Mouse (Mus musculus): ENCODE measurements around the gene Glra3.

Glra3 gene

GRCm38 (mm10) chr8:55939870-55940525 is at the start of gene Glra3:
Gene Glra3, plus strand, starts transcription at chr8:55940460.
- no peak for DNase-seq

DNA sequence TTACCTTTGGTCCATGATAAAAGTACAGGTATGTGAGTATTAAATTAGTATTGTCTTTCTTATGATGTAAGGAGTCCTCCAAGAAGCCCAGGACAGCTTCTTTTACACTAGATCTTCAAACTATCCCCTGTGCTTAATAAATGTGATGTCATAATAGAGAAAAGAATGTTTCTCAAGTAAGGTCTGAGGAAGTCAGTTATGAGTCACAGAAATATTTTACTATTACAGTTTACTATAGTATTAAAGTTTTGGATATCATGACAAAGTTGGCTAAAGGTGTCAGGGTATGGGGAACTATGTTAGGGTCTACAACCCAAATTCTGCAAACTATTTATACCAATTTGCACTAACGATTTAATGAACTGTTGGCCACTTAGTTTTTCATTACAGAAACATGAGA is 33.4 kb upstream of the Glra3 start, which contains the start of gene Adam29:
Gene Adam29 (minus strand): TSS at position 101 of the 400 bp plus-strand sequence.
- DNase-seq = no peak

GRCm38 (mm10) chr8:55940526-55940880 is 243 bp downstream of the Glra3 start:
- no peak for DNase-seq

- DNase-seq = no peak
Measured at GRCm38 (mm10) chr8:55964759-55965320, 24.6 kb downstream of the Glra3 start.

- no peak for DNase-seq
Measured at GRCm38 (mm10) chr8:55997859-55998258, 57.6 kb downstream of the Glra3 start.

- DNase-seq = no peak
Measured at GRCm38 (mm10) chr8:56054324-56054723, 114.1 kb downstream of the Glra3 start.

DNA sequence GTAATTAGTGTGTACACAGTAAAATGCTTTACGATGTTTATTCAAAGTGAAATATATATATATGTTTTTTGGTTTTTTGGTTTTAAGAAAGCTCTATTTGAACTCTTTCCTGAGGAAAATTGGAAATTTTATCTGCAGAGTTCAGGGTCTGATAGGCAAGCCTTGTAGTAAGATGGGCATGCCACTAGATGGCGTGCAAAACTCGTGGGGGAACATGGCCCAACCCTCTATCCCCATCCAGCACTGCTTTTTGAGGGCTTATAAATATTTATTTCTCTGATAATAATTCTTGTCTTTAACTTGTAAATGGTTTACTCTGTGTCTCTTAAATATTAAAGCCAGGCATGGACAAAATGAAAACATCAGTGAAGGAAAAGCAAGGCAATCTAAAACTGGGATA is 122.8 kb downstream of the Glra3 start:
- no peak for DNase-seq

GRCm38 (mm10) chr8:56070486-56071254 is 130.4 kb downstream of the Glra3 start:
- DNase-seq = no peak

DNA sequence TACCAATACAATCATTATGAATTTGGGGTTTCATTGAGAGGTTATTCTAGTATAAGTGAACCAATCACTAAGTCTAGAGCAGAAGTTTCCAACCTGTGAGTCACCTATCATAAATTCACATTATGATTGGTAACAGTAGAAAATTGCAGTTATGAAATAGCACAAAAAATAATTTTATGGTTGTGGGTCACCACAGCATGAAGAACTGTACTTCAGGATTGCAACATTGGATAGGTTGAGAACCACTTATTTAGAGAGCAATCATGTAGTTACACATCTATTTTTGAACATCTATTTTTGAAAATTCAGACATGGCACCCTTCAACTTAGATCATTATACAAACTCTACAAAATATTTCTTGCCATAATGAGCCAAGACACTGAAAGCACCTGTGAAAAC is 143.4 kb downstream of the Glra3 start:
- no peak for DNase-seq

DNA sequence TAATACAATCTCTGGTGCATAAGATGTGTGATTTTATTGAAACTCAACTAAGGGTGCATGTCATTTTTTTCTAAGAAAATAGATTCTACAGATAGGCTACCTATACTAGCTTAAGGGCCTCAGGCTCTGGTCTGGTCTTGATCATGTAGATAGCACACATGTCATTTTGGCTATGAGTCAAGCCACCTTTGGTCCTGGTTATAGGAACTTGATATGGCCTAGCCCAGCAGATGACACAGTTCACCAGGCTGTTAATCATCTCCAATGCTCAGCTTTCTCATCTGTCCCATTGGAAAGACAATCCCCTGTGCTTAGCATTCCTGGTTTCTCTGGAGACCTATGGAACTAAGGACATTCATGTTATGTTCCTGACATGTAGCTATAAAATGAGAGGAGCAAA is 154.1 kb downstream of the Glra3 start:
- no peak for DNase-seq

GRCm38 (mm10) chr8:56110296-56110695 is 170.0 kb downstream of the Glra3 start:
- no peak for DNase-seq

GRCm38 (mm10) chr8:56129357-56129756 is 189.1 kb downstream of the Glra3 start:
- no peak for DNase-seq

DNA sequence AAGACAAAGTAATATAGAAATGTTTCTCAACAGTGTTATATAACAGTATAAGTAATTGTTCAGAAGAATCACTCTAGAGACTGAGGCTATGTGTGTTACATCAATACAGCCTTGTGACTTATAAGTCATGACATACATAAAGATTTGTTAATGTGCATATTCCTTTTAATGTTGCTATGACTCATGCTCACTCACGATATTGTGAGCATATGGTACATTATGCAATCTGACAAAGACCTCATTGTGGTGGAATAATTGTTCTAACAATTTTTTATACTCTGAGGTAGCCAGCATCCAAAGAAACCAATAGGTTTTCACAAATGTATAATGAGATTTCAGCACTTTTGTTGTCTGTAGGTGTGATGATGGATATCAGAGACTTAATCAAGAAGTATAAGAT is 210.4 kb downstream of the Glra3 start:
- DNase-seq = no peak

DNA sequence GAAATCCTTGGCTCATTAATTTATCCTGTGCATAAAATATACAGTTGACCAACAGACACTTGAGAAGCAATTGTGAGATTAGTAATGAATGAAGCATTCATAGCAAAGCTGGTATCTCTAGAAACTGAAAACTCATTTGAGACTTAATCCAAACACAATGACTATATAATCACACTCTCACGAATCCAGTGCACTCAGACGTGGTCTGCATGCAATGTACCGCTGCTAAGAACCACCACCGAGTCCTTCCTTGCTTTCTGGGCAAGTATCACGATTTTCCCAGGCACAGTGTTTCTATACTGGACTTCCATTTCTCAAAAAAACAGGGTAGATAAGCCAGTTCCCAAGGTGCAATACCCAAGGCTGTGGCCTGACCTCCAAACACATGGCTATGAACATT is 211.3 kb downstream of the Glra3 start:
- no peak for DNase-seq

DNA sequence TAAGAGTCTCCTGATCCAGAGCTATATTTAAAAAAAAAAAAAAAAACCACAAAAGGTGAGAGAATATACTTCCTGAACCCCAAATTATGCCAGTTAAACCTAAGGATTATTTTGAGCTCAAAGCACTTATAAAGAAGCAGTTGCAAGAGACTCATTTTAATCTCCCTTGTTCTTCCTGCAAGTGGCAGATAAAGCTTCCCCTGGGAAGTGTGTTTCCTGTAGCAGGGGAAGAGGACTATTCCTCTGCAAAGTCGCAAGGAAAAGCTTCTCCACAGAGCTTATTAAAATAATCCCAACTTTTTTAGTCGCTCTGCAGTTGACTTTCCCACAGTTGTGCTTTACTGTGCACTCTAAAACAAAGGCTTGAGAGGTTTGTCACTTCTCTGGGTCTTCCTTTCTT is 218.7 kb downstream of the Glra3 start:
- no peak for DNase-seq

All from cerebellum, adult 11-12 months (tissue).